Mouse (Mus musculus) limb, embryonic 10.5 days (tissue): ENCODE measurements around the gene Uap1. TPM values are rescaled to one million over a fixed set of nuclear protein-coding genes. Genes with fewer than 3 reads are reported as not detected.
"Not testable (repeated sequence)": the region's sequence is repeated elsewhere in the genome, so short reads cannot be mapped to it uniquely, and the experiment has no call there.

Experiments used
- DNase-seq: peaks from one replicate; pipeline ENCODE4 v3.0.0-alpha.2; 2017; ENCODE audit warnings: low spot score
- H3K27ac ChIP-seq: fragments of 300-500 bp; sonication (generic); 2 replicates; pipeline ENCODE4 v1.5.1; 2016; ENCODE audit warnings: mild to moderate bottlenecking
- H3K27me3 ChIP-seq: fragments of 300-500 bp; sonication (generic); 2 replicates; pipeline ENCODE4 v1.6.1; 2016; ENCODE audit warnings: low read depth, mild to moderate bottlenecking; ENCODE audit not compliant: poor library complexity, severe bottlenecking
- H3K36me3 ChIP-seq: fragments of 300-500 bp; sonication (generic); 2 replicates; pipeline ENCODE4 v1.6.1; 2016; ENCODE audit warnings: mild to moderate bottlenecking, moderate library complexity
- H3K4me1 ChIP-seq: fragments of 300-500 bp; sonication (generic); 2 replicates; pipeline ENCODE4 v1.6.1; 2016
- H3K4me3 ChIP-seq: fragments of 300-500 bp; sonication (generic); 2 replicates; pipeline ENCODE4 v1.5.1; 2016; ENCODE audit warnings: mild to moderate bottlenecking, moderate library complexity
- H3K9me3 ChIP-seq: fragments of 300-500 bp; sonication (generic); replicated peaks from 2 replicates; pipeline ENCODE4 v1.6.1; 2016; ENCODE audit warnings: mild to moderate bottlenecking
- WGBS: fragments of 180-500 bp; shearing (Covaris S2); methylation state at CpG from one replicate; pipeline ENCODE4 v1.1.7; 2016; 5-methylcytosine and 5-hydroxymethylcytosine counted together
- polyA plus RNA-seq: library from polyadenylated mRNA; unstranded; fragments of >200 nt; fragmentation: Nextera tagmentation; extraction: Ambion mirVana; gene quantifications from 2 replicates; pipeline ENCODE4 v1.2.1, GENCODE M21; 2016

Uap1 gene
- polyA plus RNA-seq, 1 experiment from 2014 or later = 57.7 TPM

- Histone ChIP-seq H3K9me3 (no peaks in the 10 kb centered on the region), H3K27me3 (no peaks in the 10 kb centered on the region), H3K4me3 (no peak overlapping the region), H3K27ac (0 out of 2 replicates have a peak overlapping the region, but pooled peaks have one; percentile 1), H3K36me3 (0 out of 2 replicates have a peak, but pooled peaks cover 5% of the 10 kb centered on the region), H3K4me1 (no peaks in the 10 kb centered on the region)
- peak; percentile 65 for DNase-seq
- WGBS = 35% methylated on average over 7 of the region's 7 CpGs
Measured at GRCm38 (mm10) chr1:170136351-170137009, 38.3 kb downstream of the Uap1 start.

- Histone ChIP-seq H3K9me3 (no peaks in the 10 kb centered on the region), H3K4me1 (no peaks in the 10 kb centered on the region), H3K4me3 (no peak overlapping the region), H3K36me3 (no peaks in the 10 kb centered on the region), H3K27ac (no peak overlapping the region), H3K27me3 (no peaks in the 10 kb centered on the region)
- 86% methylated on average over 8 of the region's 8 CpGs for WGBS
- no peak for DNase-seq
Measured at GRCm38 (mm10) chr1:170134264-170134663, 40.5 kb downstream of the Uap1 start.

- WGBS = 86% methylated on average over 3 of the region's 3 CpGs
- Histone ChIP-seq H3K4me1 (no peaks in the 10 kb centered on the region), H3K4me3 (no peak overlapping the region), H3K27me3 (no peaks in the 10 kb centered on the region), H3K27ac (no peak overlapping the region), H3K36me3 (no peaks in the 10 kb centered on the region), H3K9me3 (no peaks in the 10 kb centered on the region)
- DNase-seq = no peak
Measured at GRCm38 (mm10) chr1:170130962-170131361, 43.8 kb downstream of the Uap1 start.

- WGBS = 89% methylated on average over 2 of the region's 2 CpGs
Measured at GRCm38 (mm10) chr1:170124644-170125043, 50.1 kb downstream of the Uap1 start.

GRCm38 (mm10) chr1:170113616-170114015 is 61.1 kb downstream of the Uap1 start:
- H3K4me3 ChIP-seq = no peak overlapping the region
- WGBS = 95% methylated on average over 6 of the region's 6 CpGs
- no peaks in the 10 kb centered on the region for H3K27me3 ChIP-seq
- H3K27ac ChIP-seq = no peak overlapping the region
- peaks cover 27% of the 10 kb centered on the region for H3K4me1 ChIP-seq
- H3K9me3 ChIP-seq = no peaks in the 10 kb centered on the region
- no peaks in the 10 kb centered on the region for H3K36me3 ChIP-seq
- no peak for DNase-seq

More at GRCm38 (mm10) chr1:170124644-170125043, 50.1 kb downstream of the Uap1 start:
- DNase-seq = no peak
- no peaks in the 10 kb centered on the region for H3K9me3 ChIP-seq
- no peaks in the 10 kb centered on the region for H3K27me3 ChIP-seq
- no peak overlapping the region for H3K27ac ChIP-seq
- H3K4me1 ChIP-seq = no peaks in the 10 kb centered on the region
- no peak overlapping the region for H3K4me3 ChIP-seq
- H3K36me3 ChIP-seq = no peaks in the 10 kb centered on the region

- Histone ChIP-seq H3K4me1 (peaks cover 36% of the 10 kb centered on the region), H3K27me3 (no peaks in the 10 kb centered on the region), H3K4me3 (no peak overlapping the region), H3K27ac (0 out of 2 replicates have a peak overlapping the region, but pooled peaks have one; percentile 94), H3K36me3 (peaks cover 10% of the 10 kb centered on the region), H3K9me3 (no peaks in the 10 kb centered on the region)
- no peak for DNase-seq
- WGBS = 93% methylated on average over 10 of the region's 10 CpGs
Measured at GRCm38 (mm10) chr1:170112261-170112660, 62.5 kb downstream of the Uap1 start.

- Histone ChIP-seq H3K9me3 (no peaks in the 10 kb centered on the region), H3K27me3 (no peaks in the 10 kb centered on the region), H3K27ac (peak overlapping the region; percentile 94), H3K4me3 (peak overlapping the region; percentile 61; the same call in 1 of the 2 replicates), H3K36me3 (peaks cover 12% of the 10 kb centered on the region), H3K4me1 (peaks cover 36% of the 10 kb centered on the region)
- no peak for DNase-seq
- WGBS = 84% methylated on average over 16 of the region's 16 CpGs
Measured at GRCm38 (mm10) chr1:170111651-170112226, 63.0 kb downstream of the Uap1 start.

- no peaks in the 10 kb centered on the region for H3K27me3 ChIP-seq
- peak within 1 kb of the TSS; percentile 61 for H3K4me3 ChIP-seq
- H3K9me3 ChIP-seq = no peaks in the 10 kb centered on the region
- peak within 1 kb of the TSS; percentile 94 for H3K27ac ChIP-seq
- peak; percentile 79 for DNase-seq
- H3K4me1 ChIP-seq = peaks cover 36% of the 10 kb centered on the region
- 33% methylated on average over 17 of the region's 17 CpGs for WGBS
- peaks cover 14% of the 10 kb centered on the region for H3K36me3 ChIP-seq
Measured at GRCm38 (mm10) chr1:170110516-170111332, 64.0 kb downstream of the Uap1 start, which contains the start of gene Ddr2. TSS of gene Ddr2 (minus strand) at chr1:170110762.

- Histone ChIP-seq H3K4me1 (peaks cover 36% of the 10 kb centered on the region), H3K4me3 (peak overlapping the region; percentile 61), H3K36me3 (peaks cover 18% of the 10 kb centered on the region), H3K9me3 (no peaks in the 10 kb centered on the region), H3K27ac (peak overlapping the region; percentile 94), H3K27me3 (no peaks in the 10 kb centered on the region)
- WGBS = 66% methylated on average over 19 of the region's 19 CpGs
- DNase-seq = peak; percentile 61
Measured at GRCm38 (mm10) chr1:170109776-170110515, 64.8 kb downstream of the Uap1 start.

GRCm38 (mm10) chr1:170102814-170103213 is 71.9 kb downstream of the Uap1 start:
- H3K27ac ChIP-seq, H3K9me3 ChIP-seq, H3K27me3 ChIP-seq, DNase-seq, H3K4me1 ChIP-seq, H3K4me3 ChIP-seq: not testable (repeated sequence)
- H3K36me3 ChIP-seq = peaks cover 41% of the 10 kb centered on the region
- 93% methylated on average over 6 of the region's 6 CpGs for WGBS
